Mouse (Mus musculus) lung, postnatal 10 days (tissue): ENCODE results near the gene Decr2.
"Not testable (repeated sequence)": the region's sequence is repeated elsewhere in the genome, so short reads cannot be mapped to it uniquely, and the experiment has no call there.

ENCODE experiments used
- DNase-seq: peaks from one replicate; pipeline ENCODE4 v3.0.0; 2021

Gene Decr2

DNA sequence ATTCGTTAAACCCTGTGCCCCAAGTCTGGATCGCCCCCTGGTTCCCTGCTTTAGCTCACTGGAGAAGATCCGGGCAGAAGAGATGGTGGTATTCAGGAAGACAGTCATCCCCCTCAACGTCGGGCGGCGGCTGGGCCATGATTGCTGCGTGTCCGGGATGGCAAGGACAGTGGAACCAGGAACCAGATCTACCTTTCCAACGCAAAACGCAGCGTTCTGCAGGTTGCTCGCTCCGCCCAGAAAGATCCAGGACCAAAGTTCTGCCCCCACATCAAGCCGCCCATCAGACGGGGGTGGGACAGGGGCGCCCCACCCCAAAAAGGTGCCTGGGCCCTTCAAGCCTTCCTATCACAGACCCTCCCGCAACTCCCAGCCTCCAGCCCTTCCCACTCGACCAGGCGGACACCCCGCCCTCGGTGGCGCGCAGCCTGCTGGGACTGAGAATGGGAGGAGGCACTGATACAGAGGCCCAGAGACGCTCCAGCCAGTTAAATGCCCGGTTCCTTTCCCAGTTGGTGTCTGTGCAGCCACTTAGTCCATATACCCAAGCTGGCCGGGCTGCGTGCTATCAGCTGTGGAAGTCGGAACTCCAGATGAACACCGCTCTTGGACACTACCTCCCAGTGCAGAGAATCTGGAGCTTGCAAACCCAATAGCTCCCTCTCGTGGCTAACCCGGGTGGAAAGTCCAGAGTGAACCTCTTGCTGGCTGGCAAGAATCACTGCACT lies at the start of gene Decr2:
Gene Decr2 (minus strand): TSS at position 433 of the 728 bp plus-strand sequence.
- DNase-seq, result peak; percentile 95

DNA sequence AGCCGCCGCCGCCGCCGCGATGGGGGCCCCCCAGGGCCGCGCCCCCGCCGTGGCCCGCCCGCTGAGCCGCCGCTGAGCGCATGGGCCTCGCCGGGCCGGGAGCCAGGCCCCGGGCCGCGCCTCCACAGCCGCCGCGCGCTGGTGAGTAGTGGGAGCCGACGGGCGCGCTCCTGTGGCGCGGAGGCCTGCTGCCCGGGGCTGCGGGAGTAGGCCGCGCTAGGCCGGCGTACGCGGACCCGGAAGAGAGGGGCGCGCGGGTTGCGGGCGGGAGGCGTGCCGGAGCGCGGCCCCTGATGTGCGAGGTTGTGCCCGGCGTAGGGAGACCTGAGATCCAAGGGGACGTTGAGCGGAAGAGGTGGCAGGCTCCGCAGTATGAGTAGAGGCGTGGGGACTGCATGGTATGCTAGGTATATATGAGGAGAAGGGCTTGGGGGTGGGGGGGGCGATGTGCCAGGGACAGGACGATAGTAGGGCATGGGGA lies 48.8 kb upstream of the Decr2 start:
- DNase-seq, result peak; percentile 58

DNA sequence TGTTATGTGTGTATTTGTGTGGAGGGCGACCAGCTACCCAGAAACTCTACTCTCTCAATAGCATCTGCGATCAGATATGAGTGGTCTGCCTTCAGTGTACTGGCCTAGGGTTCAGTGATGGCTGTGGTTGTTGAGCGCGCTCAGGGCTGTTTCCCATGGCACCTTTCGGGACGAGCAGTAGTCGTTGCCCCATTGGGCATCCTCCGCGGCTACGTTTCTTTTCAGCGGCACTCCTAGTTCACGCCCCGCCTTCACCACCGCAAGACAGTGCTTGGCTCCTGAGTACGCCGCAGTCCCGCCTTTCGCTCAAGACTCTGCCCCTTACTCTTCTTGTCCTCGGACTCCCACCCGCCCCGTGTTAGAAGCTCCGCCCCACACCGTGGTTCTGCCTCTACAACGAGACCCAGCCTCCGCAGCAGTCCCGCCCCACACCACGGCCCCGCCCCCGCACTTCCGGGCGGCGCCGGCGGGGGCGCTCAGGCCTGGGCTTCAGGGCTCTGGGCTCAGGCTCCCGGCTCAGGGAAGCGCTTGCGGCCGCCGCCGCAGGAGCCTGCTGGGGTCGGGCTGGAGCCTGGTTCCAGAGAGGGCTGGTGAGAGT lies 48.2 kb upstream of the Decr2 start, which contains the start of gene Axin1:
Gene Axin1 (plus strand): TSS at position 450 of the 598 bp plus-strand sequence.
- peak; percentile 97 for DNase-seq

DNA sequence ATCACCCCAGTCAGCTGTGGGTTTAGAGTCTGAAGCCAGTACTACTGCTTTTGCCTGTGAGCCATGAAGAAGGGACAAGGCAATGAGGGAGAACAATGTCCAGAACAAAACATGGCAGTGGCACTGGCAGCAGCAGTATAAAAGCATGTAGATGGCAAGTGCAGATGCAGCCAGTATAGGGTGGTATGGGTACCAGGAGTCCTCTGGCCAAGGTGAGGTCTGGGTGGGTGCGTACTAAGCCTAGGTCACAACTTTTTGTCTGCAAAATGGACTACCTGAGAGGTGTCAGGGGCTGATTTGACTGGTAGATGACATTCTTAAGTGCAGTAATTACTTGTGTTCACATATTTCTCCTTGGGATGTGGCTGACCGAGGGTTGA lies 47.6 kb upstream of the Decr2 start:
- DNase-seq, result no peak

- no peak for DNase-seq
Measured at GRCm38 (mm10) chr17:26137106-26137750, 47.1 kb upstream of the Decr2 start.

- DNase-seq, result no peak
Measured at GRCm38 (mm10) chr17:26131856-26132853, 42.0 kb upstream of the Decr2 start.

DNA sequence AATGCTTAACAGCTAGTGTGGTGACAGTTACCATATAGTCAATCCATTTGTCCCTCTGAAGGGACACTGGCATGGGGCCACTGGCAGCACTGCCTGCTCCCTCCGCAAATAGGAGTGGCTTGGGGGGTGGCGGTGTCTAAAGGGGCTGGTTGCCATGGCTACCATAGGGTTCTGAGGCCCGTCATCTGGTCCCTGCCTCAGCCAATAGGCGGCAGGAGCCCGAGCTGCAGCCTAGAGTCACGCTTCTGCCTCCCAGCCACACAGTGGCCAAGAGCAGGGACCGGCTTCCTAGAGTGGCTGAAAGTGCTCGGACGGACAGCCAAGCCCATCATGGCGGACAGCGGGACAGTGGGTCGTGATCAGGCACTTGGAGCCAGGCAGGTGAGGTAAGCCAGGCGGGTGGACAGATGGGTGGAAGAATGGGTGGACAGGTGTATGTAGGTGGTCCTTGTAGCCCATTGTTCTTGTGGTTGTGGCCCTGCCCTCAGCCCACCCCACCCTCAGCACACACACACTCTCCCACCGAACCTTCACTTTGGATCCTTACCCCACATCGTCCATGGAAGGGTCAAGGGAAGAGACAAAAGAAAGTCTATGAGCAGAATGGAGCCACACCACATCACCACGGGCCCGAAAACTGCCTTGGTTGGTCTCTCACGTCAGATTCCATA lies 41.1 kb upstream of the Decr2 start:
- no peak for DNase-seq

- no peak for DNase-seq
Measured at GRCm38 (mm10) chr17:26125226-26125625, 35.1 kb upstream of the Decr2 start.

GRCm38 (mm10) chr17:26124560-26124959 lies 34.4 kb upstream of the Decr2 start:
- DNase-seq, result no peak

DNA sequence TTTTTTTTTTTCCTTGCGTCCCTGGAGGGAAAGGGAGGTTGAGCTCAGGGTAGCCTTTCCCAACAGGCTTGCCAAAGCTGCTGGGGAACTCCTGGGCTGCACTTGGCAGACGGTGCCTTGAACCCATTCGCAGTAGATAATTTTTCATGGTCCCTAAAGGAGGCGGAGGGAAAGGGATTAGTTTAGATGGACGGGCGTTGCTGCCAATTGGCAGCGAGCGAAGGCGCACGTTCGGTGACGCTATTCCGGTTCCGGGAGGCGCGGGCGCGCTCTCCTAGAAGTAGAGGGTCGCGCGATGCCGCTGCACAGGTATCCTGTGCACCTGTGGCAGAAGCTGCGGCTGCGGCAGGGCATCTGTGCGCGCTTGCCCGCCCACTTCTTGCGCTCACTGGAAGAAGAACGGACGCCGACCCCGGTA lies 33.1 kb upstream of the Decr2 start, which contains the start of gene Mrpl28:
Gene Mrpl28 (plus strand): TSS at position 234 of the 418 bp plus-strand sequence.
- peak; percentile 97 for DNase-seq

GRCm38 (mm10) chr17:26122431-26123140 lies 32.4 kb upstream of the Decr2 start:
- no peak for DNase-seq

DNA sequence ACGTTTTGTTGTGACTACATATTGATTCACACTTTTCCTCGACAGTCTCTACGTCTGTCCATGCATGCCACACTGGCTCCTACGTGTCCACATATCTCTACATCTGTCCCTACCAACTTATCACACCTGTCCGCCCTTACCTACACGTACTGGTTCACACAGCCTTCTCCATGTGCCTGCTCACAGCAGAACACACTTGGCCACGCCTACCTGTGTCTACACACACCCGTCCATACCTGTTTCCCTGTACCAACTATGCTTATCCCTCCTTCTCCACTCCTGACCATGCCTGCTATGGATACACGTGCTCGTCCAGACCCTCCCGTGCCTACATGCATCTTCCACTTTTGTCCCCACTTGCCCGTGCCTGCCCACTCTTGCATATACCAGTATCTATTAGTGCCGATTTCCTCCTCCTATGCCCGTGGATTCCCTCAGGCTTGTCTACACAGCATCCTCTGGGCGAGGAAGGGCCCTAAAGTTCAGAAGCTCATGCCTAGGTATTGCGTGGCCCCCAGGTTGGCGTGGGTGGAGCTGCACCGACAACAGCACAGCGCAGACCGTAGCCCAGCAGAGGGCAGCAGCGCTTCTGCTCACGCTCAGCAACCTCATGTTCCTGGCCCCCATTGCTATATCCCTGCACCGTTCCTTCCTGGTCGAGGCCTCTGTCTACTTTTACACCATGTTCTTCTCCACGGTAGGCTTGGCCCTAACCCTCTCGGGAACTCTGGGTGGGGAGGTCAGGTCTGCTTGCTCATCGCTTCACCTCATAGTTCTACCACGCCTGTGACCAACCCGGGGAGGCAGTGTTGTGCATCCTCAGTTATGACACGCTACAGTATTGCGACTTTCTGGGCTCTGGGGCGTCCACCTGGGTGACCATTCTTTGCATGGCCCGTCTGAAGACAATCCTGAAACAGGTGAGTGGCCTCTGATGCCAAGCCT lies 29.9 kb upstream of the Decr2 start:
- DNase-seq, result peak; percentile 64

DNA sequence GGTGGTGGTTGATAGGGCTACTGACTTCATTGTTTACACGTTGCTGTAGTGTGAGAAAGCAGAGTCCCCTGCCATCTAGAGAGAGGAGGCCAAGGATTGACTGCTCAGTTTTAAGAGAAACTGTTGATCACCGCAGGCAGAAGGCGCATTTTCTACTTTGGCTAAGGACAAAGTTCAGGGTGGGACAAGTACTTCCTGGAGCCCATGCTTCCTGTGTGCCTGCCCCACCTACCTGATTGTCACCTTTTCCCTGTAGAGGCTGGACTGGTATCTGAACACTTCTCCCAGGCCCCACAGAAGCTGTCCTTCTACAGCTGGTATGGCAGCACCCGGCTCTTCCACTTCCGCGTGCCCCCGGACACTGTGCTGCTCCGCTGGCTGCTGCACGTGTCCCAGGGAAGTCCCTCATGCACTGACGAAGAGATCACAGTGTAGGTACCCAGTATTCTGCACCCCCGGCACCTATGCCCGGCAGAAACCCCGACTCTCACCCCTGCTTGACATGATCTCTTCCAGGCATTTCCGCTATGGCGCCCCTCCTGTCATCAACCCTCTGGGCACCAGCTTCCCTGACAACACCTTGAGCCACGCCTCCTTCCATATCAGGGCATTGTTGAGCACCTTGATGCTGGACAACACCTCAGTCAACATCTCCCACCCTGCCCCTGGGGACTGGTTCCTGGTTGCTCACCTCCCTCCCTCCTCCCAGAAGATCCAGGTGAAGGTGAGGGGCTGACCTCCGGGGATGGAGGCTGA lies 26.5 kb upstream of the Decr2 start:
- no peak for DNase-seq

- no peak for DNase-seq
Measured at GRCm38 (mm10) chr17:26115956-26116487, 25.9 kb upstream of the Decr2 start.

DNA sequence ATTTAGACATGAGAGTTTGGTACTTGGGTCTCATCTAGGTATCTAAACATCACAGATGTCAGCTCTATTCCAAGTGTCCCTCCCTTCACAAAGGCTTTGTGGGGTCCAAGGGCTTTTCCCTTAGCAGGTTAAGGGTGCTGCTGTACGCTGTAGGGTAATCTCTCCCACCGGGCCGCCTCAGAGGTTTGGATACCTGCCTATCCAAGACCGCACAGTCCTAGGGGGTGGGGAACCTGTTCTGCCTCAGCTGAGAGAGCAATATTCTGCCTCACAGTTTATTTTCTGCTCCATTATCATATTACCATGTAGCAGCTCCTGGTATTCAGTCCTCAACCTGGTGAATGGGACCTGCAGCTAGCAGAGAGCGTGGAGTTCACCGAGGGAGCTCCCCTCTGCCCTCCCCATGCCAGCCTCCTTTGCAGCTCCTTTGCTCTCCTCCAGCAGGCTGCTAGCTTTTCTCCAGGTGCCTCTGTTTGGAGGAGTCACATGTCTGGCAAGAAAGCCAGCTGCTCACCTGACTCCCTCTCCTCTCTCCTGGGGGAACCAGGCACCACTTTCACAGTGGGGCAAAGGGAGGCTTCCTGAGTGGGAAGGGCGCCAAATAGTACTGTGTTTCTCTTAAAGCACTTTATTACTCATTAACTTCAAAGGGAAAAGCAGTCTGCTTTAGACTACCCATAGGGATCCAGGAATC lies 25.2 kb upstream of the Decr2 start:
- DNase-seq, result peak; percentile 55

DNA sequence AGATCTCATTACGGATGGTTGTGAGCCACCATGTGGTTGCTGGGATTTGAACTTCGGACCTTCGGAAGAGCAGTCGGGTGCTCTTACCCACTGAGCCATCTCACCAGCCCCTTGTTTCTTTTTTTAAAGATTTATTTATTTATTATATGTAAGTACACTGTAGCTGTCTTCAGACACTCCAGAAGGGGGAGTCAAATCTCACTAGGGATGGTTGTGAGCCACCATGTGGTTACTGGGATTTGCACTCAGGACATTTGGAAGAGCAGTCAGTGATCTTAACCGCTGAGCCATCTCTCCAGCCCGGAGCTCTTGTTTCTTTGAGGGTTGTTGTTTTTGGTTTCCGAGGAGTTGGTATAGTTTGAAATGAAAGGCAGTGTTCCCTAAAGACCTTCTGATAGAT lies 24.3 kb upstream of the Decr2 start:
- DNase-seq, result not testable (repeated sequence)

DNA sequence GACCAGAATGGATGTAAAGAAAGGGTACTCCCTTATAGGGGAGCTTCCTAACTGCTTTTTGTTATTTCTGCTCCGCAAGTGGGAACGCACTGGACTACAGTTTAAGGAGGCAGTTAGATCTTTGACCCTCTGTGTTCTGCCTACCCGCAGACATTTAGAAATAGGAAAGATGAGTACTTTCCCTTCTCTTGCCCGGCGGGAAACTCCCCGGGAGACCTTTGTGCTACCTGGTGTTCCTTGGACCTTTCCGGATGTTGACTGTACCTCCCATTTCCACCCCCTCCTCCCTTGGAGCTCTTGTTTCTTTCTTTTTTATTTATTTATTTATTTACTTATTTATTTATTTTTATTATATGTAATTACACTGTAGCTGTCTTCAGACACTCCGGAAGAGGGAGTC lies 23.9 kb upstream of the Decr2 start:
- DNase-seq, result no peak
